17 mouse cellular contexts compared by ENCODE assay signal in the genomic region with DNA sequence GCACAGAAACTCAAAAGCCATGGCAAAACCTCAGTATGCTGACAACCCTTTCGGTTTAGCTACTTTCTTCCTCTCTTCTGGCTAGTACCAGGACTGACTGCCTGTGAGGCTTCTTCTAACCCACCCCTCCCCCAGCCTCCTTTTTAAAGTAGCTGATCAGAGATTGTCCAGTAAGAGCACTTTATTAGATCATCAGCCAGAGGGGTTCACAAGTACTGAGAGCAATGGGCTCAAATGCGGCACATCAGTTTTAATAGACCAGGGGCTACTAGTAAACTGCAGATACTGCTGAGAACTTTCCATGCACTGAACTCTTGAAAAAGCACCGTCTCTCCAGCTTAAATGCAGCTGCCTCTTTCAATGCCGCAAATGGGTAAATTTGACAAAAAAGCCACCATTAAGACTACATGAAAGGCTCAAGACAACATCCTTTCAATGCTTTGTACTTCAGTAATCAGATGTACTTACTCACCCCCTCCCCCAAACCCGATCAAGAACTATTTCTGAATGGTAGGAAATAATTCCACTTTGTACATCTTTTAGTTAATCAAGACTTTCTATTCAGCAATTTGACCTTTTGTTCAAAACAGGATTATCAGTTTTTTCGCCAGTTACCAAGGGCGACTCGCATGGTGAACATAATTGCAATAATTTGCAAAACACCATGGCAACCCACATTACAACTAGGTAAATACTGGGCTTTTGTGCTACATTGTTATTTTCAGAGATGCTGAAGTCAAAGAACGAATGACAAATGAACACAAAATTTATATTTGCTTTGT.
A peak's percentile ranks its signal among the peaks of the same experiment; 100 is the strongest.
DNase-seq lines count a peak whose midpoint lies in the region; ATAC-seq and TF ChIP-seq lines count a peak whose summit lies in the region.
"Had no signal": no experiment of that assay in that cellular context is flagged by ENCODE, and none has a peak within 500 bp of the region (broad histone marks: within the 10 kb centered on the region; RNA-seq: fewer than 3 reads in every experiment).

No protein-coding gene starts in this region.

- H3K9me3 ChIP-seq in embryonic facial prominence, embryonic 11.5 days (replicated peaks; ENCODE audit: control insufficient read depth, low read length) = no peaks in the 10 kb centered on the region
- H3K9me3 ChIP-seq in embryonic facial prominence, embryonic 10.5 days = no peaks in the 10 kb centered on the region
- H3K9me3 ChIP-seq in midbrain, embryonic 12.5 days = no peaks in the 10 kb centered on the region
- H3K9me3 ChIP-seq in midbrain, postnatal 0 days (ENCODE audit: low read length) = no peaks in the 10 kb centered on the region
- H3K9me3 ChIP-seq in forebrain, embryonic 13.5 days (replicated peaks) = no peaks in the 10 kb centered on the region
- H3K9me3 ChIP-seq: hindbrain, embryonic 12.5 days had no signal

- H3K4me2 ChIP-seq in embryonic facial prominence, embryonic 11.5 days (ENCODE audit: low read depth, low read length) = no peak overlapping the region
- 0 out of 2 replicates have a peak overlapping the region, but pooled peaks have one; percentile 2 for H3K4me2 ChIP-seq in midbrain, embryonic 12.5 days (replicated peaks)
- H3K4me2 ChIP-seq in midbrain, postnatal 0 days (ENCODE audit: low read depth, low read length, poor library complexity, severe bottlenecking) = no peak overlapping the region
- peak overlapping the region; percentile 22 for H3K4me2 ChIP-seq in forebrain, embryonic 13.5 days
- H3K4me2 ChIP-seq: hindbrain, embryonic 12.5 days had no signal

- 70% methylated on average over 9 of the region's 9 CpGs for WGBS in embryonic facial prominence, embryonic 11.5 days
- 74% methylated on average over 9 of the region's 9 CpGs for WGBS in embryonic facial prominence, embryonic 10.5 days
- WGBS in midbrain, embryonic 12.5 days = 35% methylated on average over 9 of the region's 9 CpGs
- 40% methylated on average over 9 of the region's 9 CpGs for WGBS in midbrain, postnatal 0 days
- WGBS in forebrain, embryonic 13.5 days = 26% methylated on average over 9 of the region's 9 CpGs

- H3K4me3 ChIP-seq in embryonic facial prominence, embryonic 11.5 days (ENCODE audit: low read depth, low read length) = no peak overlapping the region
- H3K4me3 ChIP-seq in embryonic facial prominence, embryonic 10.5 days = no peak overlapping the region
- H3K4me3 ChIP-seq in midbrain, embryonic 12.5 days = no peak overlapping the region
- H3K4me3 ChIP-seq in midbrain, postnatal 0 days (ENCODE audit: low read depth, low read length) = no peak overlapping the region
- H3K4me3 ChIP-seq in forebrain, embryonic 13.5 days = no peak overlapping the region
- H3K4me3 ChIP-seq: hindbrain, embryonic 12.5 days had no signal

- DNase-seq in embryonic facial prominence, embryonic 11.5 days (ENCODE audit: low spot score) = peak; percentile 1
- no peak for DNase-seq in embryonic facial prominence, embryonic 10.5 days (ENCODE audit: low spot score)
- DNase-seq in midbrain, postnatal 0 days (ENCODE audit: low spot score) = no peak
- no peak for DNase-seq in kidney, postnatal 25 days
- no peak for DNase-seq in kidney, adult 18-20 months
- no peak for DNase-seq in gastrocnemius, adult 8-10 months (ENCODE audit: low spot score in 2 of 2)
- DNase-seq: adrenal gland, adult 2 months; cerebellum, adult 11-12 months; cerebellum, postnatal 25 days; kidney, postnatal 10 days; lung, adult 18-20 months; thymus, postnatal 14 days had no signal

- no peaks in the 10 kb centered on the region for H3K27me3 ChIP-seq in embryonic facial prominence, embryonic 11.5 days (ENCODE audit: control insufficient read depth, insufficient read depth, low read length)
- peaks cover 8% of the 10 kb centered on the region for H3K27me3 ChIP-seq in embryonic facial prominence, embryonic 10.5 days (replicated peaks; ENCODE audit: low read depth, poor library complexity, severe bottlenecking)
- 0 out of 2 replicates have a peak, but pooled peaks cover 2% of the 10 kb centered on the region for H3K27me3 ChIP-seq in midbrain, embryonic 12.5 days
- H3K27me3 ChIP-seq in midbrain, postnatal 0 days (ENCODE audit: insufficient read depth, low read length) = no peaks in the 10 kb centered on the region
- no peaks in the 10 kb centered on the region for H3K27me3 ChIP-seq in forebrain, embryonic 13.5 days
- H3K27me3 ChIP-seq: hindbrain, embryonic 12.5 days had no signal

- H3K27ac ChIP-seq in embryonic facial prominence, embryonic 11.5 days (replicated peaks; ENCODE audit: low read depth, low read length) = no peak overlapping the region
- H3K27ac ChIP-seq in embryonic facial prominence, embryonic 10.5 days (replicated peaks) = no peak overlapping the region
- H3K27ac ChIP-seq in midbrain, embryonic 12.5 days (replicated peaks) = no peak overlapping the region
- H3K27ac ChIP-seq in midbrain, postnatal 0 days (ENCODE audit: low read depth, low read length) = no peak overlapping the region
- peak overlapping the region; percentile 31 for H3K27ac ChIP-seq in forebrain, embryonic 13.5 days
- H3K27ac ChIP-seq: hindbrain, embryonic 12.5 days; stomach, postnatal 0 days had no signal

- no peak for ATAC-seq in embryonic facial prominence, embryonic 11.5 days (replicated peaks; ENCODE audit: insufficient number of reproducible peaks, low FRiP score, low TSS enrichment, low read depth)
- ATAC-seq in midbrain, embryonic 12.5 days (ENCODE audit: low FRiP score, low read depth) = peak; percentile 78
- no peak for ATAC-seq in midbrain, postnatal 0 days (ENCODE audit: low FRiP score)
- peak; percentile 86 for ATAC-seq in forebrain, embryonic 13.5 days
- ATAC-seq: intestine, postnatal 0 days had no signal

- H3K36me3 ChIP-seq in embryonic facial prominence, embryonic 11.5 days (replicated peaks; ENCODE audit: control insufficient read depth, insufficient read depth, low read depth, low read length) = no peaks in the 10 kb centered on the region
- H3K36me3 ChIP-seq in embryonic facial prominence, embryonic 10.5 days (replicated peaks) = no peaks in the 10 kb centered on the region
- H3K36me3 ChIP-seq in midbrain, embryonic 12.5 days = no peaks in the 10 kb centered on the region
- H3K36me3 ChIP-seq in midbrain, postnatal 0 days (ENCODE audit: insufficient read depth, low read length) = no peaks in the 10 kb centered on the region
- no peaks in the 10 kb centered on the region for H3K36me3 ChIP-seq in forebrain, embryonic 13.5 days (ENCODE audit: poor library complexity, severe bottlenecking)
- H3K36me3 ChIP-seq: hindbrain, embryonic 12.5 days had no signal

- no peak overlapping the region for H3K9ac ChIP-seq in embryonic facial prominence, embryonic 11.5 days (replicated peaks; ENCODE audit: low read length)
- no peak overlapping the region for H3K9ac ChIP-seq in midbrain, embryonic 12.5 days (replicated peaks)
- H3K9ac ChIP-seq in midbrain, postnatal 0 days (replicated peaks; ENCODE audit: low read length, poor library complexity, severe bottlenecking) = no peak overlapping the region
- H3K9ac ChIP-seq in forebrain, embryonic 13.5 days = no peak overlapping the region
- H3K9ac ChIP-seq: hindbrain, embryonic 12.5 days had no signal

- no peaks in the 10 kb centered on the region for H3K4me1 ChIP-seq in embryonic facial prominence, embryonic 11.5 days (ENCODE audit: control insufficient read depth, insufficient read depth, low read length)
- H3K4me1 ChIP-seq in embryonic facial prominence, embryonic 10.5 days = no peaks in the 10 kb centered on the region
- H3K4me1 ChIP-seq in midbrain, embryonic 12.5 days = peaks cover 5% of the 10 kb centered on the region; the same call in 1 of the 2 replicates
- H3K4me1 ChIP-seq in midbrain, postnatal 0 days (ENCODE audit: insufficient read depth, low read length) = no peaks in the 10 kb centered on the region
- H3K4me1 ChIP-seq in forebrain, embryonic 13.5 days = peaks cover 10% of the 10 kb centered on the region
- H3K4me1 ChIP-seq: hindbrain, embryonic 12.5 days had no signal

- no peak for TF ChIP-seq CTCF in midbrain, postnatal 0 days (IDR thresholded peaks at IDR 0.05)

Comparison
In these comparisons a context has a peak if more than half of its experiments do, and no peak if none do; other contexts are left out.
1. ATAC-seq: peak in midbrain, embryonic 12.5 days (single experiment) and forebrain, embryonic 13.5 days (single experiment); none in embryonic facial prominence, embryonic 11.5 days (single experiment) and midbrain, postnatal 0 days (single experiment).
2. H3K4me2 ChIP-seq: peak in midbrain, embryonic 12.5 days (single experiment) and forebrain, embryonic 13.5 days (single experiment); none in embryonic facial prominence, embryonic 11.5 days (single experiment) and midbrain, postnatal 0 days (single experiment).